Mouse (Mus musculus) Muller cell, postnatal 12 days (primary cell): ENCODE measurements at regions not wholly inside any gene's neighbourhood (a gene's known extent, or its start where the extent isn't known, plus 50 kb on each side); places are given as distances from the start of the nearest gene placed in this dataset.

Source experiments
- DNase-seq: peaks from one replicate; pipeline ENCODE4 v3.0.0-alpha.2; 2015; ENCODE audit errors: inconsistent ontology term

DNA sequence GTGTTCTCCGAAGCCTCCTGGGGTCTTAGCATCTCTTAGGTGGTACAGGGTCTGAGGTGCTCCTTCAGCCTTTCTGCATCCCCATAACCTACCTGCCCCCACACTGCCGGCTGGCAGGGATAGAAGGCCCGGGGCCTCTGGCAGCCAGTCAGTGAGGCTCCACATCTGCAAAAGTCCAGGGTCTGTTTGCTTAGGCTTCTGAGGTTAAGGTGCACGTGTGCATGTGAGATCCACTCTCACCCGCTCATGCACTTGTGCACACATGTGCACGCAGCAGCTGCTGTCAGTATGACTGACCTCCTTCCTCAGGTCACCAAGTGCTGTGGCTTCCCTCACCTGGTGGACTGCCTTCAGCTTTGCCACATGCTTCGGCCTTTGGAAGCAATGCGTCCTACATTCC, 75.3 kb upstream of the Bod1 start:
- no peak for DNase-seq

DNA sequence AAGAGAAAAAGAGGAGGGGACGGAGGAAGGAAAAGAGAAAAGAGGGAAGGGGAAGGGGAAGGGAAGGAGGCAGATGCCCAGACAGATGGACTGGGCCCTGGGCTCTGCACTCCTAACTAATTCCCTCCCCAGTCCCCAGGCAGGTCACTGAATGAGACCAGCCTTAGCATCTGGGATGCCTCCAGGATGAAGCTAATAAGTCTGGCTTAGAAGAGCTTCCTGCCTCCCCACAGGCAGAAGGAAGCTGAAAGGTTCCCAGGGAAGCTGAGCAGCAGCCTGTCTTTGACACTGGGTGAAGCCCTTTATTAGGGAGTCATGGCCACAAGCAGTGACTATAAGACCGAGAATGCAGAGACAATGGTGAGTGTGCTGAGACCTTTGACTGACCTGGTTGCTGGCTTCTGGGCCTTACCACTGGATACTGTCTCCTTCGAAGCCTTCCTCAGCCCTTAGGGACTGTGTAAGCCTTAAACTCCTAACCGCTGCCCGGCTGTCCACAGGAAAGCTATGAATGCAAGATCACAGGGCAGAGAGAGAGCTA, 76.7 kb upstream of the Bod1 start:
- DNase-seq = peak; percentile 65

GRCm38 (mm10) chr11:31751274-31751673, 79.6 kb upstream of the Bod1 start:
- no peak for DNase-seq

- DNase-seq = no peak
Measured at GRCm38 (mm10) chr11:31753211-31753610, 81.5 kb upstream of the Bod1 start.

DNA sequence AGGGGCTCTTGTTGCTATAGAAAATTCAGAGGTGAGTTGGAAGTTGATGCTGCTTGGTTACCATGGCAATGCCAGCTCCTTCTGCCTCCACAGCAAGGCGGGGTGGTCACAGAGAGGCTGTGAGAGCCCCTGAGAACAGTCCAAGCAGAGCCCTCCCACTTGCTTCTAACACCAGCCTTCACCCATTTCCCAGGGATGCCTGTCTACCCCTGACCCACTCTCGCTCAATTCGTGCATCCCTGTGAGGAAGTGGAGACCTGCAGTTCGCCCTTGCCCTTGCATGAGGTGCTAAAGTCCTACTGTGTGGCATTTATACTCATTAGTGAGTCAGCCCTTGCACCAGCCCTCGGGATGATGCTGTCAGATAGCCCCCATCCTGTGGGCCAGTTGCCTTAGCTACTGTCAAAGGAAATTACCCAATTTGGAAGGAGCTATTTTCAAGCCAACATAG, 82.1 kb upstream of the Bod1 start:
- no peak for DNase-seq

GRCm38 (mm10) chr11:31754416-31754815, 82.7 kb upstream of the Bod1 start:
- no peak for DNase-seq

- no peak for DNase-seq
Measured at GRCm38 (mm10) chr11:31755858-31756257, 84.2 kb upstream of the Bod1 start.

DNA sequence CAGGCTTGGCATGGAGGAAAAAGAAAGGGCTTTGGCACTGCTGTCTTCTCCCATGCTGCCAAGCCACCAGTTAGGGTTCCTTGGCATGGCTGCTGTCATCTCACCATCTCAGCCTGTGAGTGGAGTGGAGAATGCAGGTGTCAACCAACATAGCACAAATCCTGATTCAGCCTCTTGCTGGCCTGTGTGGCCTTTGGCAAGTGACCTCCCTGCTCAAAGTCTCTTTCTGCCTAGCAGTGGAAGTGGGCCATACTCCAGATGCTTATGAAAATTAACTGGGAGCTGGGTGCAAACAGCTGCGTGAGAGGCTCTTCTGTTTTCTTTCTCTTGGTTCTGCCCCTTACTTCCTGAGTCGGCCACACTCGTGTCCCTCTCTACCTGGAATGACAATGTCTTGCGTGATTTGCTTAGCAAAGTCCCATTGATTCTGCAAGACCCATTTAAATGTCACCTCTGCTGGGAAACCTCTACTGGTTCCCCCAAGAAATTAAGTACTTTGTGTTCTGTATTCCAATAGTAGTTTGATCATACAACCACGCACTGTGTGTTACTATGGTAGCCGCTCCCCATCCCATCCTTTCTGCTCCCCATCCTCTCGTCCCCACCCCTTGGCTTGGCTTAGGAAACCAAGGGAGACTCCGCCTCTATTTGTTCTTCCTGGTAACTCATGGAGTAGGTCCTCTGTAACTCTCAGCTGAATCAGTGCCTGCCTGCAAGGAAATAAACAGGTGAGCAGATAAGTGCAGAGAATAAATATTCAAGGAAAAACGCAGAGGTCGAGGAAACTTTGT, 84.9 kb upstream of the Bod1 start:
- no peak for DNase-seq

GRCm38 (mm10) chr11:31759868-31760765, 88.4 kb upstream of the Bod1 start:
- peak; percentile 31 for DNase-seq

DNA sequence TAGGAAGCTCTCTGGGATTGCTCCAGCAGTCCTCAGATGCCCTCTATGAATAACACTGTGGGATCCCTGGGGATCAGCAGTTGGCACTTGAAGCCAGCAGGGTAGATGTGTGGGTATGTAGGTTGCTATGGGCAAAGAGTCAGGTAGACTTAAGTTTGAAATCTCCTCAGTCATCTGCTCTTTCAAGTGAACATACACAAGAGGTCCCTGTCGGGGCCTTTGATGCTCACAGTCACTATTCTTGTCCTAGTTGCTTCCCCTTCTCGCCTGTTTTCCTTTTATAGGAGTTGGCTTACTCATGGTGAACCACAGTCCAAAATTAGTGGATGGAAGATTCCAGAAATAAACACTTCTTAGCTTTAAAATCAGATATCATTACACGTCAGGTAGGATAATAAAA, 92.2 kb upstream of the Bod1 start:
- no peak for DNase-seq

DNA sequence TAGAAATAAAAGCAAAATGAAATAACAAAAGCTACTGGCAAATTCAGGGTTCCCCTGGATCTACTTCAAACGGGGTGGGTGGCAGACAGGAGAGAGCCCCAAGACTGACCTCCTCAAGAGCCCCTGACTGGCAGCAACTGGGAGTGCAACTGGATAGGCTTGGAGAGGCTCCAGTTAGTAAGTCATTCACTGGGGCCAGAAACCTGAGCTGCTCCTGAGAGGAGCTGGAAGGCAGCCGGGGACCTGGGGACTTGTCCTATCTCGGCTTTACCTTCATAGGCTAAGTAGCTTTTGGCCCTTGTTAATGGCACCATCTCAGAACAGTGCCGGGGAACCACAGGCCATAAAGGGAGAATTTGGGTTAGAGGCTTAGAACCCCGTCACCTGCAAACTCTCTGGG, 94.6 kb upstream of the Bod1 start:
- DNase-seq = no peak

DNA sequence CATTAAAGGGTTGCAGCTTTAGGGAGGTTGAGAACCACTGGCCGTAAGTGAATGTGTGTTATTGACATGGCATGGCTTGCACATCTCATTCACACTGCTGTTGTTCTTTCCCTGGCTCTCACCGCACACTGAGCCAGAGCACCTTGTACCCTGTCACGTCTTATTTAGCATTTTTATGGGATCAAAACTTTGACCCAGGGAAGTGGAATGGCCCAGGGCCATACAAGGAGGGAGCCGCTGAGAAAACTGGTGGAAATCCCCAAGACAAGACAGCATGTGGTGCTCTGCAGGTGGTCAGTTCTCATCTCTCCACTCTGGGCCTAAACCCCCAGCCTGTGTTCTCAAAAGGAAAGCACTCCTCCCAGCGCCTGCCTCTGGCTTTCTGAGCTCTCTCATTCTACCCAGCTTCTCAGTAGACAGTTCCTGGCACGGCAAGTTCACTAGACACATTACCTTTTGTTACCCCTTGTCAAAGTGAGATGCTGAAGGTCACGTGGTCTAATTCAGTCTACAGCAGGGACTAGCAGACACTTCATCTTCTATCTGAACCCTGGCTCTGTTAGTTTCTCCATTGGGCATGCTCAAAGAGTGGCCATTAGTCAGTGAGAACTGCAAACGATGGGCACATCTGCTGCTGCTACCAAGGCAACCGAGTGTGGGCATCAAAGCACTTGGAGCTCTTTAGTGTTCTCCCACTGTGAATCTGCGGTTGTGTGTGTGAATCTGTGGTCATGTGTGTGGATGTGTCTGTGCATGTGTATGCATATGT, 96.2 kb upstream of the Bod1 start:
- DNase-seq = no peak

DNA sequence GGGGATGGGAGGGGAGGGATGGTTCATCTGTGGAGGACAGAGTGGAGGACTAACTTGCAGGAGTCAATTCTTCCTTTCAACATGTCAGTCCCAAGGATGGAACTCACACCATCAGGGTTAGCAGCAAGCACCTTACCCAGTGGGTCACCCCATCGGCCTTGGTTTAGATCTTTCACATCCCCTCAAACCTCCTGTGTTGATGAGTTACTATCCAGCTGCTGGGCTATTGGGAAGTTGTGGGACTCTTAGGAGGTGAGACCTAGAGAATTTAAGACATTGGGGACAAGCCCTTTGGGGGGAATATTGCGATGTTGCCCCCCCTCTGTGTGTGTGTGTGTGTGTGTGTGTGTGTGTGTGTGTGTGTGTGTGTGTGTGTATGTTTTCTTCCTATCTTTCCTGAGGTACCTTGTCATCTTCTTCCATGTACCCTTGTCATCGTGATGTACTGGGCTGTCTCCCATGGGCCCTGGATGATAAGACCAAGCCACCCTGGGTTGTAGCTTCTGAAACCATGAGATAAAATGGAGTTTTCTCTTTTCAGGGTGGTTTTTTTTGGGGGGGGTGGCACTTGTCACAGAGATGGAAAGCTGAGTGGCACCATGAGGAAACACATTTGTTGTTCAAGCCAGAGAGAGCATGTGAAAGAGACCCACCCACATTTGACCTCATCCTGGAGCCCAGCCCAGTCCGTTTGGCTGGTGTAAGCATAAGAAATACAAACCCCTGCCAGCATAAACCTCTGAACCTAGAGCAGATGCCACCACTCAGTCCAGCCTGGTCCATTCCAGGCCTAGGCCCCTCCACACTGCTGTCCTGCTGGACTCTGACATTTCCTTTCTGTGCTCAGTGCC, 98.3 kb upstream of the Bod1 start:
- peak; percentile 54 for DNase-seq

DNA sequence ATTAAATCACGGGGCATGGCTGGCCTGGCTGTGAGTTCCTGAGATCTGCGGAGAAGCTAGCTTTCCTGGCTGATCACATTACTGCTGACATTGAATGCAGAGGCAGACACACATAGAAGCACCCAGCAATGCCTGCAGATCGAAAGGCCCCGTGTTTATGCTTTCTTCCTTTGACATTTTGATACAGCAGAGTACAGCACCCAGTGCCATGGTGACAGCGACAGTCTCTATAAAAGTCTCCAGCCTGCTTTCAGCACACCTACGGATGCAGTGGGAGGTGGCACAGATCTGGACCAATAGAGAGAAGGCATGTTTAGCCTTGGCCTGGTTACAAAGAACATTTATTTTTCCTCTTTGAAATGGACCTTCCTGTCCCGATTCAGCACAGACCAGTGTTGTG, 99.2 kb upstream of the Bod1 start:
- DNase-seq = peak; percentile 28

DNA sequence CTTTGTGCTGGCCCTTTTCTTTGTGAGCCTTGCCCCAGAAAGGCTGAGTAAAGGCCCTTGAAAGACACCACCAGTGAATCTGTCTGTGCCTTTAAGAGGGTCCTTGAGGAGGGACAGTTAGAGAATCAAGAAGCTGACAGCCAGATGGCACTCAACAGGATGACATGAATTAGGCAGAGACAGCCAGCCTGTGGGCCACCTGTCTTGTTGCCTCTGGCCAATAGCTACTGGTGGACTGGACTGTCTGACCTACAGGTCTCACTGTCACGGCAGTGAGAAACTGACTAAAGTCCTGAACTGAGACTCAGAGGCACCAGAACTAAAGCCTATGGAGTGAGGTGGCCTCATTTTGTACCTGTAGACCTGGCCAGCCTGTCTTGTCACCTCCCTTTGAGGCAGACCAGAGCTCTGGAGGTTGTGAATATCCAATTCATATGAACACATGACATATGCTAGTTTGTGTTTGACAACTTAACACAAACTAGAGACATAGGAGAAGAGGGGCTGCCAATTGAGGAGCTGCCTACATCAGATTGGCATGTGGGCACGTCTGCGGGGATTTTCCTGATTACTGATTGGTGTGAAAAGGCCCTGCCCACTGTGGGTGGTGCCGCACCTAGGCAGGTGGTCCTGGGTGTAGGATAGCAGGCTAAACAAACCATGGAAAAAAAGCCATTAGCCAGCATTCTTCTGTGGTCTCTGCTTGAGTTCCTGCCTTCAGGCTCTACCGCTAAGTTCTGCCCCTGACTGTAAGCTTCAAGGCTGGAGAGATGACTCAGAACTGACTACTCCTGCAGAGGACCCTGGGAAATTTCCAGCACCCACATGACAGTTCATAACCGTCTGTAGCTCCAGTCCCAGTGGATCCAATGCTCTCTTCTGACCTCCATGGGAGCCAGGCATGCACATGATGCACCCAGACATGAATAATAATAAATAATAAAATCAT, 100.1 kb upstream of the Bod1 start:
- peak; percentile 29 for DNase-seq

DNA sequence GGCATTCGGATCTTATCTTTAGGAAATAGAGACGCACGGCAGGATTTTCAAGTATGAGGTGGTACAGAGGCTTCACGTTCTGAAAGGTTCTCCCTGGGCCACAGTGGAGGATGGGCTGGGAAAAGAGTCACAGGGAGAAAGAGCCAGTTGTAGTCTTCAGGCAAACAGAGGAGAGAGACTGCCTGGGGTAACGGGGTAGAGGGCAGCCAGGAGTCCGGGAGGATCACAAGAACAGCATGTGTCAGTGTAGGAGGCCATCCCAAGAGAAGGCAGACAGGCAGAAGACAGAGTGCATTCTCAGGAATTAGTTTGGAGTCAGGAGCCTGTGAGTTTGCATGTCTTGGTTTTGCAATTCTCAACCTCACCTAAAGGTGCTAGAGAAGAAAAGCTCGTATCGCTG, 94.5 kb upstream of the Cpeb4 start:
- no peak for DNase-seq

DNA sequence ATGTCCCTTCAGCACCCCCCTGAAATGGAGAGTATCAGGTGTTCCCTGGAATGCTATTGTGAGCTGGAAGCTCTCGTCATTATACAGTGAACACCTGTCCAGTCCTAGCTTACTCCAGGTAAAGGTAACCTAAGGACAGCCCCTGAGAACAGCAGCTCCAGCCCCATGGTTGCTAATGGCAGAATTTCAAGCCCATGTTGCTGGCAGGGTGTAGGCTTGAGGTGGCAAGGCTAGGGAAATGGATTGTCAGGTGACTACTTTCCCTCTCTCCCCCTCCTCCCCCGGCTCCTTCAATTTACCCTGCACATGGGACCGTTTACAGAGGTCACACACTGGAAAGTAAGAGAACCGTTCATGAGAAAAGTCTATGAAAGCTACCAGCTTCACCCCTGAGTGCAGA, 93.2 kb upstream of the Cpeb4 start:
- DNase-seq = no peak

GRCm38 (mm10) chr11:31779267-31779666, 92.7 kb upstream of the Cpeb4 start:
- no peak for DNase-seq

DNA sequence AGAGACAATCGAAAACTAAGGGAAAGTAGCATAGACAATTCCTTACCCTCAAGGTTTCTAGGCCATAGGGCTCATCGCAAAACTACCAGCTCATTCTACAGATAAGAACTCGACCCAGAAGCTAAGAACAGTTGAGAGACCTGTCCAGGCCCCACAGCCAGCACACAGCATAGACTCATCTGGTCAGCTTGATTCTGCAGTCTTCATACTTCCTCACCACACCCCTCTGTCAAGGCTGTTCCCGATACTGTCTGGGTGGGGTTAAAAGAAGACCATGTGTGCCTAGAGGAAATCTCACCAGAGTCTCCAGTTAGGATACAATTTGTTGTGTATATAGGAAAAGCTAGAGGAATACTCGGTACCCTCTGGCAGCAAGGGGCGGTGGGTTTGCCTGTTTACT, 91.0 kb upstream of the Cpeb4 start:
- no peak for DNase-seq

- no peak for DNase-seq
Measured at GRCm38 (mm10) chr11:31781605-31782004, 90.4 kb upstream of the Cpeb4 start.
